Mouse (Mus musculus) ovary, adult 18-20 months (tissue): ENCODE measurements around the gene Cars.

Source experiments
- DNase-seq: peaks from one replicate; pipeline ENCODE4 v3.0.0; 2022; ENCODE audit warnings: low spot score, mixed read lengths

The Cars gene

GRCm38 (mm10) chr7:143511335-143511712 is 88.6 kb downstream of the Cars start:
- DNase-seq = no peak

DNA sequence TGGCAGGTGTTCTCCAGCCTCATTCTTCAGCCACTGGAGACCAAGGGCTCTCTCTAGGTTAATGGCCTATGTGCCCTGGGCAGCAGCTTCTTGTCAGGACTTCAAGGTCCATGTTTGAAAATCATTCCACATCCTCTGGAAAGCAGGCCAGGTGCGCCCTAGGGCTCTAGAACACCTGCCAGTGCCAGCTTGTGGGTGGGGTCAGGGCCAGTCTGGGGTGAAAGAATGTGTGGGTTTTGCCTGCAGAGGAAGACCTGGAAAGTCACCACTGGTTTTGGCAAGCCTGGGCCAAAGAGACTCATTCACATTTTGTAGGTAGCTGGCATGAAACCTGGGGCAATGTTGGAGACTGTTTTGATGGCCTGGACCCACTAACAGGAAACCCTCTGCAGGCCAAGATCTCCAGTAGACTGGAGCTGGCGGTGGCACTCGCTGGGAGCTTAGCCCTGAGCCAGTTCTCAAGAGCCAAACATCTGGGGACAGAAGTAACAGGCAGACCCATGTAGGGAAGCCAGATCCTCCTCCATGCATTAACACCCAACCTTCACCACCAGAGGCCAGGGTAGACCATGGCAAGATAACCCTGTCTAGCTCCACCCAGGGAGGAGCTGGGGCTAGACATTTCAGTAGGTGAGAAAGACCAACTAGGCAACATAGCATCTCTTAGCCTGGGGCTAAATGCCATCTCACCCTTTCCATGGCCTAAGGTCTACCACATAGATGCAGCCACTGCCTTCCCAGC is 89.1 kb downstream of the Cars start:
- no peak for DNase-seq

- no peak for DNase-seq
Observed at GRCm38 (mm10) chr7:143509566-143509965, 90.3 kb downstream of the Cars start.
